Mouse (Mus musculus) liver, embryonic 14.5 days (tissue): ENCODE results near the gene Dbf4.

ENCODE experiments used
- CTCF ChIP-seq: IDR thresholded peaks from 2 replicates; pipeline ENCODE4 v1.5.1; 2016; ENCODE audit warnings: antibody characterized with exemption, low read depth, control low read depth
- EP300 ChIP-seq: IDR thresholded peaks from 2 replicates; pipeline ENCODE4 v1.6.1; 2016; ENCODE audit warnings: antibody characterized with exemption, low read depth

DNA sequence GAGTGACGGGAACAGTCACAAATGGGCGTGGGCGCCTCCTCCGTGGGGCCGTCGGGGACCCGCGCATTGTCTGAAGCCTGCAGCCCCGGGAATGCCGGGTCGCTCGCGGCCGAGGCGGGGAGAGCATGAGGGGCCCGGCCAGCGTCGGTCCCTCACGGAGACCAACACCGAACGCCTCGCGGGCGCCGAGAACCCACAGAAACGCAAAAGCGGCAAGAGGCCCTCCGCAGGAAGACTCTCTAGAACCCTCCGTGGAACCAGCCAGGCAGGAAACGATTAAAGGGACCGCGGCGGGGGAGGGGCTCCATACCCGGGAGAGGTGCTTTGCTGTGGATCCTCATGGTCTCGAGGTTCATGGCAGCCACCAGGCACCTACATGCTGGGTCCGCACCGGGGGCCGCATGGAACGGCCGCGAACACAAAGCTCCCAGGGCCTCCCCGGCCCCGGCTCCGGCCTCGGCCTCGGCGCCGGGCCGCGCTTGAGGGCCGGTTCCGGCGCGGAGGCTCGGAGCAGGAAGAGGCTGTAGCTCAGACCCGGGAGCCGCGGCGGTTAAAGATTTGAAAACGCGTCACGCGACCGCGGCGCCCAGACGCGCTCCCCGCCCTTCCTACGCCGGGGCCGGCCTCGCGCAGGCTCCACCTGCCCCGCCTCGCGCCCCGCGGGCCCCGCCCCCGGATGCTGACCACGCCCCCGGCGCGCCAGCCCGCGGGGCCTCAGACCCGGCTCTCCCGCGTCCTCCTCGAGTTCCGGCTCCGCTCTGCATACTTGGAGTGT lies at the start of gene Dbf4, which contains the start of gene Slc25a40:
- TF ChIP-seq CTCF (no peak), EP300 (no peak)
